Mouse (Mus musculus): ENCODE measurements around the gene Ifit3. TPM values are rescaled to one million over a fixed set of nuclear protein-coding genes. Genes with fewer than 3 reads are reported as not detected.
"Not testable (repeated sequence)": the region's sequence is repeated elsewhere in the genome, so short reads cannot be mapped to it uniquely, and the experiment has no call there.

The Ifit3 gene
- polyA plus RNA-seq, 1 experiment: 15.3 TPM

DNA sequence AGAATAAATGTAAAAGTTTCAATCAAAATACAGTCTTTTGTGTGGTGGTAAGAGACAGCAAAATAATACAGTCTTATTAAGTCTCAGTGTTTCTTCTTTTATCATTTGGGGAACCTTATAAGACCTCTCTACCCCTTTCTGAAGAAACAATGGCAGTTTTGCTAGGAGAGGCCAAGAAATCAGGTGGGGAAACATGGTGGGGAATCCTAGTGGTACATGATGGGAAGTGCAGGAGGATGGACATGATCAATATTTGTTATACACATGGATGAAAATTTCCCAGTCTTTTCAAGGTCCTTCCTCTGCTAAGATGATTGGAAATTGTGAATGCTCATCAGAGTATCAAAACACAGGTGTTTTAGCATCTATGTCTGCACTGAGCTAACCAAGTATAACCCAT, 5.6 kb downstream of the Ifit3 start:
- Histone ChIP-seq H3K4me3 (ENCODE audit: insufficient read depth, low read length) (no peak overlapping the region), H3K4me1 (ENCODE audit: control insufficient read depth, insufficient read depth, low read length) (no peaks in the 10 kb centered on the region), H3K27ac (ENCODE audit: insufficient read depth, low read length) (no peak overlapping the region)
- TF ChIP-seq POLR2A (IDR thresholded peaks at IDR 0.05; ENCODE audit: low read depth, low read length) (no peak), CTCF (IDR thresholded peaks at IDR 0.05; ENCODE audit: borderline replicate concordance, insufficient read depth, low read length) (no peak)

DNA sequence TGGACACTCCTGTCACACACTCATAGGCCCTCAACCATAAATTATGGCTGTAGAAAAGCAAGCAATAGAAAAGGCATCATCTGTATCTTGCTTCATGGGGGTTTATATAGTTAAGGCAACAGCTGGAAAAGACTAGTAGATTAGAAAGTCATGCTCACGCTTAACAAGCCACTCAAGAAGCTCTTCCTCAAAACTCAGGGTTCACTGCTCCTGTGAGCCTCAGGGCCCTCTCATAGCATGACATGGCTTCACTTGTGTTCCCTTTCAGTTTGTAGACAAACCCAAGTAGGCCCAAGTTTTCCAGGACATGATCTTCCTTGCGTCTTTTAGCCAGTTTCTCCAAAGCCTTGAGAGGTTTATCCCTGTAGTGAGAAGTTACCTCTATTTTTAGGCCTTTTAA, 10.1 kb downstream of the Ifit3 start:
- no peak for TF ChIP-seq POLR2A (IDR thresholded peaks at IDR 0.05; ENCODE audit: low read depth, low read length)
- no peak for TF ChIP-seq CTCF (IDR thresholded peaks at IDR 0.05; ENCODE audit: borderline replicate concordance, insufficient read depth, low read length)
- Histone ChIP-seq H3K4me3 (ENCODE audit: insufficient read depth, low read length) (no peak overlapping the region), H3K4me1 (ENCODE audit: control insufficient read depth, insufficient read depth, low read length) (peaks cover 1% of the 10 kb centered on the region; the same call in 1 of the 2 replicates), H3K27ac (ENCODE audit: insufficient read depth, low read length) (no peak overlapping the region)

DNA sequence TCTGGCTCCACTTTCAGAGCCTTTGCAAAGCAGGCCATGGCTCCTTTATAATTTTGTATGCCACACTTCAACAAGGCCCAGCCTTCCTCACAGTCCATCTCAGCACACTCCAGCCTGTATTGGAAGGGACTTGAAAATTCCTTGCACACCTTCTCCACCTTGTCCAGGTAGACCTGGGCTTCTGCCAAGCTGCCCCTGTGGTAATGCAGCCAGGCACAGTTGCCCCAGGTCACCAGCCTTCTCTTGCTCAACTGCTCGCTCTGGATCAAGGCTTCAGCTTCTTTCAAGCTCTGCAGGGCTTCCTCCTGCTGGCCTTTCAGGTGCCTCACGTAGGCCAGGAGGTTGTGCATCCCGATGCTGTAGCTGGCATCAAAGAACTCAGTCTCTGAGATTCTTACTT, 11.2 kb downstream of the Ifit3 start:
- not testable (repeated sequence) for H3K4me3 ChIP-seq (ENCODE audit: insufficient read depth, low read length); H3K4me1 ChIP-seq (ENCODE audit: control insufficient read depth, insufficient read depth, low read length); H3K27ac ChIP-seq (ENCODE audit: insufficient read depth, low read length)

DNA sequence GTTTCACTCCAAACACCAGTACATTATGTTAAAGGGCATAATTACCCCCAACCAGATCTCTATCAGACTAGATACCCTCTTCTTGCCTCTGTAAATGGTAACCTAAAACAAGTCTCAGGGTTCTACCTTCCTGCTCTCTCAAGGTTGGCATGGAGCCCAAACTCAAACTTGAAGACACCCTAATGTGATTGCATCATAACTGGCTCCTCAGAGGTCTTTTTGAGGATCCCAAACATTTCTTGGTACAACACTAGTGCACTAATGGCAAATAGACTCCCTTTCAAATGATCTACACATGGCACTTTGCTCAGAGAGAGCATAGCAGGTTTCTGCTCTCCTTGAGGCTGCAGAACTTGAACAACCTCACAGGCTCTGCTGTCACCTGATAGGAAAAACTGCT, 13.5 kb downstream of the Ifit3 start:
- Histone ChIP-seq H3K27ac (ENCODE audit: insufficient read depth, low read length) (no peak overlapping the region), H3K4me1 (ENCODE audit: control insufficient read depth, insufficient read depth, low read length) (peaks cover 2% of the 10 kb centered on the region; the same call in 1 of the 2 replicates)

DNA sequence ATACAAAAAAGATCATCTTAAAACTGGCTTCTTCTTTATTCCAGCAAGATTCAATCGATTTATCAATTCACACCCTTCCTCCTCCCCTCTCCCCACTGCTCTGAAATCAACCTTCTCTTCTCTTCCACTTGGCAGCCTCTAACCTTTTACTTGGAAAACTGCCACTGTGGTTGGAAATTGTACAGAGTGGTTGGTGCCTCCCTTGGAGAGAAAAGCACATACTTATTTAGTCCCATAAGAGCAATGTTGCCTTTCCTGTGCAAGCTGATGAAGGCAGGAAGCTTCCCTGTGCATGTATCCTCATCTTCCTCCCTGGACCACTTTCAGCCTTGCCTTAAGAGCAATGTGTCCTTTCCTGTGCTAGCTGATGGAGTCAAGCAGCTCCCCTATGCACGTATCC, 15.0 kb downstream of the Ifit3 start:
- TF ChIP-seq CTCF (IDR thresholded peaks at IDR 0.05; ENCODE audit: borderline replicate concordance, insufficient read depth, low read length) (no peak), POLR2A (IDR thresholded peaks at IDR 0.05; ENCODE audit: low read depth, low read length) (no peak)
- Histone ChIP-seq H3K27ac (ENCODE audit: insufficient read depth, low read length) (no peak overlapping the region), H3K4me3 (ENCODE audit: insufficient read depth, low read length) (no peak overlapping the region), H3K4me1 (ENCODE audit: control insufficient read depth, insufficient read depth, low read length) (peaks cover 2% of the 10 kb centered on the region; the same call in 1 of the 2 replicates)

More for the DNA sequence above, 13.5 kb downstream of the Ifit3 start:
- no peak for TF ChIP-seq CTCF (IDR thresholded peaks at IDR 0.05; ENCODE audit: borderline replicate concordance, insufficient read depth, low read length)
- TF ChIP-seq POLR2A (IDR thresholded peaks at IDR 0.05; ENCODE audit: low read depth, low read length): no peak
- no peak overlapping the region for H3K4me3 ChIP-seq (ENCODE audit: insufficient read depth, low read length)

DNA sequence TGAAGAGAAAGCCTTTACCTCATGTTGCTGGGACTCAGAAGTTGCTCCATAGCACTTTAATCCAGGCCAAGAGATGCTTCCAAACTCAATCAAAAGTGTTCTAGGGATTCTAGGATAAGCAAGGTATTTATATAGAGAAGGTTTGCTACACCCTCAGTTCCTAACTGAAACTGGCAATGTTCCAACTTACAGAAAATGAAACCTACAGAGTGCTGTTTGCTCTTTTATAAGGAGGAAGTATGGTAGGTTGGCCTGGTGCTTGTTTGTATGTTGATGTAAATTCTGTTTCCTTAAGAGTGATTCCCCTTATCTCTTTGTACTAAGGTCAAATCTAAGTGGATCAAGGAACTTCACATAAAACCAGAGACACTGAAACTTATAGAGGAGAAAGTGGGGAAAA, 15.9 kb downstream of the Ifit3 start:
- H3K27ac ChIP-seq (ENCODE audit: insufficient read depth, low read length); H3K4me1 ChIP-seq (ENCODE audit: control insufficient read depth, insufficient read depth, low read length); H3K4me3 ChIP-seq (ENCODE audit: insufficient read depth, low read length): not testable (repeated sequence)

DNA sequence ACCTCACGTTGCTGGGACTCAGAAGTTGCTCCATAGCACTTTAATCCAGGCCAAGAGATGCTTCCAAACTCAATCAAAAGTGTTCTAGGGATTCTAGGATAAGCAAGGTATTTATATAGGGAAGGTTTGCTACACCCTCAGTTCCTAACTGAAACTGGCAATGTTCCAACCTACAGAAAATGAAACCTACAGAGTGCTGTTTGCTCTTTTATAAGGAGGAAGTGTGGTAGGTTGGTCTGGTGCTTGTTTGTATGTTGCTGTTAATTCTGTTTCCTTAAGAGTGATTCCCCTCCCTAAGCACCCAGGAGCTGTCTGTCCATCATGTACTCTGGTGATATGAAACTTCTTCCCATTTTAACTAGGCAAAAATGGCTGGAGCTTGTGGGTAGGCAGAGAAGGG, 18.6 kb downstream of the Ifit3 start, which contains the start of gene Ifit1bl1:
Gene Ifit1bl1 (minus strand): TSS at position 69 of the 400 bp plus-strand sequence.
- H3K4me1 ChIP-seq (ENCODE audit: control insufficient read depth, insufficient read depth, low read length); H3K4me3 ChIP-seq (ENCODE audit: insufficient read depth, low read length); H3K27ac ChIP-seq (ENCODE audit: insufficient read depth, low read length): not testable (repeated sequence)

DNA sequence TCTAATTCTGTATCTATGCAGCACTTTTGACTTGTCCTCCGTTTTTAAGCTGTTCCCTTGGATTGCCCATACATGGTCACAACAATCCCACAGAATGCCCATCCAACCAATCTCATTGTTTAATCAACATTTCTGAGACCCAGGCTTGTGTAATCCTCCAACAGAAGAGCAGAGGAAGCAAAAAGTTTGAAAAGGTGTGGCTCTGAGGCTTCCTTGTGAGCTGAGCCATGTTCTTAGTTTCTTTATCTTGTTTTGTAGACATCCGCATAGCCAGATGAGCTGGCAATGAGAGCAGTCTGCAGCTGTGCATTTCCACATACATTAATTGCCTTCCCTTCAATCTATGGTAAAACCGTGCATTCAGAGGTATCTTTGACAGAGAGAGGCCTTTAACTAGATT, 22.1 kb downstream of the Ifit3 start:
- H3K4me3 ChIP-seq (ENCODE audit: insufficient read depth, low read length): no peak overlapping the region
- H3K4me1 ChIP-seq (ENCODE audit: control insufficient read depth, insufficient read depth, low read length): no peaks in the 10 kb centered on the region
- TF ChIP-seq CTCF (IDR thresholded peaks at IDR 0.05; ENCODE audit: borderline replicate concordance, insufficient read depth, low read length) (no peak), POLR2A (IDR thresholded peaks at IDR 0.05; ENCODE audit: low read depth, low read length) (no peak)
- no peak overlapping the region for H3K27ac ChIP-seq (ENCODE audit: insufficient read depth, low read length)

DNA sequence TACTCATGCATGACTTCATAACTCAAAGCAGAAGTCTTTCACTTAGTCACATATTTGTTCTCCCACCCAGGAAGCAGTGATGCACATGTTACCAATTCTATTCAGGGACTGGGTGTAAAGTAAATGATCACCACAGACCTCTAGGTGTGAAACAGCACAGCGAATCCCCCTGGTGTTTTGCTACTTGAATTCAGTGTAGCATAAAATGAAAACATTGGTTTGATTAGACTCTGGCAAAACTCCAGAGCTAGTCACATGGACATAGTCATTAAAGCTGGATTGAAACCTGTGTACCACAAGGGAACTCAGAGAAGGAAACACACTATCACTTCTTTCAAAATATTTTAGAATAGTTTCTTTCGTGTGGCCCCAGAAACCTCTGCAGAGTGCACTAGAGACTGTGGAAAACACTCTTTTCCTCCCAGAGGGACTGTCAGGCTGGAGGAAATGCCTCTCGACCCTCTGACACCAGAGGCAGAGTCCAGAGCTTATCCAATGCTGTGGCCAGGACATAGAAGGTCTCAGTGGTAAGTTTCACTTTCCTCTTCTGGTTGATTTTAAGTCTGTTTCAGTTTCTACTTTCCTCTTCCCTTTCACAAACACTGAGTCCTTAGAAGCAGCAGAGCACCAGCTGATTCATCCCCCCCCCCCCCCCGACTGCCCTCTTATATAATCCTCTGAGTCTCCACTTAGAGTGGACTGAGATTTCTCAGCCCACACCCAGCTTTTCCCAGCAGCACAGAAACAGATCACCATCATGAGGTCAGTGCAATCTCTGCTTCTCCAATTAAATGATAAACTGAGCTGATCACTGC, 24.1 kb downstream of the Ifit3 start, which contains the start of gene Ifit3b:
Gene Ifit3b (plus strand): TSS at position 734 of the 815 bp plus-strand sequence.
- peak within 1 kb of the TSS; percentile 21; the same call in 1 of the 2 replicates for H3K4me3 ChIP-seq (ENCODE audit: insufficient read depth, low read length)
- H3K27ac ChIP-seq (ENCODE audit: insufficient read depth, low read length): peak within 1 kb of the TSS; percentile 92
- H3K4me1 ChIP-seq (ENCODE audit: control insufficient read depth, insufficient read depth, low read length): not testable (repeated sequence)

DNA sequence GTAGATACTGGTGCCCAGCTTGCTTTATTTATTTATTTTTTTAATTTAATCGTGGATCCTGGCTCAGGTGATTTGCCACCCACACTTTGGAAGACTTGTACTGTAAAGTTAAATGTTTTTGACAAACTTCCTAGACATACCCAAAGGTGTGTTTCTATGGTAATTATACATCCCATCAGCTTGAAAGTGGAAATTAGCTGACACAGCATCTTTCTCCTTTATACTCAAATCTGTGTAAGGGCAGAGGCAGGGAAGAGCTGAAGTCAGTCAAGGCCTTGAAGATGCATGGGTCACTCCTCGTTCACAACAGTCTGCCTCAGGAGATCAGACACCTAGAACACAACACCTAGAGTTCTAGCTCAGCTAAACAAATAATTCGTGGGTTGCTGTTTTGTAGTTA, 26.8 kb downstream of the Ifit3 start:
- not testable (repeated sequence) for H3K4me1 ChIP-seq (ENCODE audit: control insufficient read depth, insufficient read depth, low read length); H3K27ac ChIP-seq (ENCODE audit: insufficient read depth, low read length); H3K4me3 ChIP-seq (ENCODE audit: insufficient read depth, low read length)

DNA sequence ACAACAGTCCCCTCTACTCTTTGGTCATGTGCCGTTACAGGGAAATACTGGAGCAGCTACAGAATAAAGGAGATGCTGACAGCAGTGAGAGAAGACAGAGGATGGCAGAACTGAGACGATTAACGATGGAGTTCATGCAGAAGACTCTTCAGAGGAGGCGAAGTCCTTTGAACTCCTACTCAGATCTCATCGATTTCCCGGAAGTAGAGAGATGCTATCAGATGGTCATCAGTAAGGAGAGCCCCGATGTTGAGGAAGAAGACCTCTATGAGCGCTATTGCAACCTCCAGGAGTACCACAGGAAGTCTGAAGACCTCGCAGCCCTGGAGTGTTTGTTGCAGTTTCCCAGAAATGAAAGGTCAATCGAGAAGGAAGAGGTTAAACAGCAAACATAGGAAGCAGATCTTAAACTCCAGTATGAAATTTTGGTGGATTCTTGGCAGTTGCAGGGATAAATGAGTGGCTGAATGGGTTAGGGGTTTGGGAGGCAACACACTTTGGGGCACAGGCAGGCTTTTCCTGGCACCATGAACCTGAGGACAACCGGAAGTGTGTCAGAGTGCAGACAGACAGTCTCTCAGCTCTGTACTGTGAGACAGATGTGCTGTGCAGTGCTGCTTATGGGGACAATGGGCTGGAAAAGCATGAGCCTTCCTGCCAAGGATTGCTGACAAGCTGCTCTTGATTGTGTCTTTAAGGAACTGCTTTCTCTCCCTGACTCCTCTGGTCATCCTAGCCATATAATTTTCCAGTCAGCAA, 29.1 kb downstream of the Ifit3 start:
- H3K27ac ChIP-seq (ENCODE audit: insufficient read depth, low read length); H3K4me1 ChIP-seq (ENCODE audit: control insufficient read depth, insufficient read depth, low read length); H3K4me3 ChIP-seq (ENCODE audit: insufficient read depth, low read length): not testable (repeated sequence)

All from embryonic fibroblast, embryonic 13.5 days (primary cell).